Mouse (Mus musculus): Measurements from ENCODE around the gene Eme2.

DNA sequence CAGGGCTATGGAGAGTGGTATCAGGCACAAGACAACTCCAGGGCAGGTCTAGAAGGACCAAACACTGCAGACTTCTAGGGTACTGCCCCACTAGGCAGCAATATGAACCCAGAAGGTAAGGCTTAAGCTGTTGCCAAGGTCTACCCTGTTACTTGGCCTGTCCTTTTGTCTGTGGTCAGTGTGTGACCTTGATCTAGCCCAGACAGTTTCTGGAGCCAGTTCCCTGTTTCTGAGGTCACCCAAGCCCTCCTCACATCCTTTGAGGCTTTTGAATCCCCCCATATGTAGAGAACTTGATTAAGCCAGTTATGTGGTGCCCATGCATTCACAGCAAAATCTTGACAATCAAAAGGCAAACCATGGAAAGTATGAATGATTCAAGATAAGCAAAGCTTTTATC is 40.8 kb upstream of the Eme2 start:
- TF ChIP-seq CTCF (IDR thresholded peaks at IDR 0.05): no peak
- no peak for TF ChIP-seq EP300 (IDR thresholded peaks at IDR 0.05)
